Mouse (Mus musculus) spleen, adult 18-20 months (tissue): ENCODE measurements around the gene Gm906.
"Not testable (repeated sequence)": the region's sequence is repeated elsewhere in the genome, so short reads cannot be mapped to it uniquely, and the experiment has no call there.

ENCODE experiments used
- DNase-seq, 2 experiments: peaks; one replicate each; pipeline ENCODE4 v3.0.0; 2022; ENCODE audit warnings: mixed read lengths in 2 of 2

Gm906 gene

DNA sequence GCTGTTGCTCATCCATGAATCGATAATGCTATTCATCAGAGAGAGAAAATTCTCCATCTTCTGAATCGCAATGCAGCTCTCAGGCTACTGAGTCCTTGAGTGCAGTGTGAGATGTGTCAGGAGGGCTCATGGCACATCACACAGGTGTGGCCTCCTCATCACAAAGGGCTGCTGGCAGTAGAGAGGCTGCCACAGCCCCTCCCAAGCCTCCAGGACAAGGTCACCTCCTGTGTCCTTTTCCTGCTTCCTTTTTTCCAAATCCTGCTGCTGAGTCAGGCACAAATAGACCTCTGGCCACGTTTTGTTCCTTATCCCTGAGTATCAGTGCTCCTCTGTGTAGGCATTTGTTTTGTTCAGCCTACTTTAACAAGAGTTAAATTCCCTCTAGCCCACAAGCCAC, at the start of gene Gm906:
TSS of gene Gm906 (minus strand) at position 101 of the 400 bp plus-strand sequence.
- DNase-seq, result not testable (repeated sequence)

GRCm38 (mm10) chr13:50283308-50283707, 33.2 kb upstream of the Gm906 start:
- DNase-seq, result not testable (repeated sequence)

- no peak for DNase-seq
Measured at GRCm38 (mm10) chr13:50236487-50236886, 13.6 kb downstream of the Gm906 start.

DNA sequence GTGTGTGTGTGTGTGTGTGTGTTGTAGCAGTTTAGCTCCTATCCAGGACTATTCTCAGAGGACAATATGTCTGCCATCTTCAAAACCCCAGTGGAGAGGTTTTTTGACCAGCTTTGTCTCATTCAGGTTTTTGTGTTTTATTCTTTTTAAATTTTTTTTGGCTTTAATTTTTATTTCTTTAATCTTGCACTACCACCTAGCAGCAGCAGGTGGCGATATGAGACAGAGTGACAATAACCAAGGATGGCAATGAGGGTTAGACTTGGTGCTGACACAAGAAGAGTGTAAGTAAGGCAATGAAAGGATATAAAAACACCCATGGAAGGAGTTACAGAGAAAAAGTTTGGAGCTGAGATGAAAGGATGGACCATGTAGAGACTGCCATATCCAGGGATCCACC, 38.3 kb downstream of the Gm906 start:
- DNase-seq, result not testable (repeated sequence)

DNA sequence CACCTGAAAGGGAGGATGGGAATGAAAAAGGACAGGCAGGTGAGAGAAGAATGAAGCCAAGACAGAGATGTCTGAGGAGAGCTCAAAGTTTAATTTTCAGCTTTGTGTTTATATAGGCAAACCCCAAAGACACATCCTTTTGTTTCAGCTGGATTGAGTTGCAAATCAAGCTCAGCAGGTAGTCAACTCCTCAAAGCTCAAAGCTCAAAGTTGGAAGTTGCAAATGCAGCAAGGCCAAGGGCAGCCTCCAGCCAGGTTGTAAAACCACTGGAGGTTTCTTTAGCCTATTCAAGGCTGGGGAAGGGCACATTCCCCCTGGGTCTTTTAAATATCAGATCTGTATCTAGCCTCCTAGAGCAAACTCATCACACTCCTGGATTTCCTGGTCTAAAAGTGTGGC, 39.9 kb downstream of the Gm906 start:
- not testable (repeated sequence) for DNase-seq

DNA sequence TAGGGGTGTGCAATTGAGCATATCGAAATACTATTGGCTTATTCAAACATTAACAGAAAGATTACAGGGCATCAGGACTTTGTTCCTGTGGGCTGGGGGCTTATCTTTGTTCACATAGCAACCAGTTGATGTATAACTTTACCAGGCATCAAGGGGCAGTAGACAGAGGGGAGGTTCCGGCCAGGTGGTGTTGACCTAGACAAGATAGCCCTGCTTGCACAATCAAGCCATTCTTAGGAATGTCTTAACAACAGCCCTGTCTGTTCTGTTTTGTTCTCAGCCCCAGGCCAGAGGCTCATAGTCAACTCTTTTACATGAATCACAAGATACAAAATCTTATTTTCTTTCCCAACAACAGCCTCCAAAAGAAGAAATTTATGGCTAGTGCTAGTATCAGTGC, 40.5 kb downstream of the Gm906 start:
- not testable (repeated sequence) for DNase-seq

DNA sequence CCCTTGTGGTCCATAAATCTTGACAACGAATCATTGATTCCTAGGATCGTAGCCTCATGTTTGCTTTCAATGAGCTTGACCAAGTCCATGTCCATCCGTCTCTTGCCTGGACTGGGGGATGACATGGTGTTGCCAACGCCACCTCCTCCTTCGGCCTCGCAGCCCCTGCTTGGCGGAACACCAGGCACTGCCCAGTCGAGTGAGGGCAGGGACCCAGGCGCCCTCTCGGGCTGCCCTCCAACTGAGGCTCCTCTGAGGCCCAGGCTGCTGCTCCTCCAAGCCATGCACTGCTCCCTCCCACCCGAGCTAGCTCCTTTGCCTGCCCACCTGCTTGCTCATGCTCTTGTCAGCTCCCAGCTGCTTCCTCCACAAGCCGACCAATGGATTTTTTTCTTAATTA, 42.1 kb downstream of the Gm906 start:
- DNase-seq, result no peak

- DNase-seq, result not testable (repeated sequence)
Measured at GRCm38 (mm10) chr13:50196831-50197230, 53.3 kb downstream of the Gm906 start.
